Mouse (Mus musculus) spleen, postnatal 14 days (tissue): ENCODE results near the gene Chrna9.

ENCODE experiments used
- DNase-seq, 2 experiments: peaks; one replicate each; pipeline ENCODE4 v3.0.0; 2021 to 2022; ENCODE audit warnings: low spot score in 2 of 2

Gene Chrna9

DNA sequence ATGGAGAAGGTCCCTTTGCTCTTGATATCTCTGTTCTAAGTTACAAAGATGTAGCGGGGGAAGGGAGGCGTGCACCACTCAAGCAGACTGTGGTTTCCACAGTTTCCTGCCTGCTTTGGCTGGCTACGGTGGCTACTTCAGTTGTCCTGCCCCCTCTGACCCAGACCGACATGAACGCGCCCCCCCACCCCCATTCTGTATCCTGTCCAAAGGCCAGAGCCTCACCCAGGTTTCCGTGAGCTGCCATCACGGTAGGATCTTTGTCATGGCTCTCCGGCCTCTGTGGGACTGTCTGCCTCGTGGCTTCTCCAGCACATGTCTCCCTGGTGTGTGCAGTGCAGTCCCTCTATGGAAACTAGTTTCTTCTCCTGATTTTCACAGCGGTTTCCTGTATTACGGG lies 15.4 kb upstream of the Chrna9 start:
- DNase-seq, result no peak

DNA sequence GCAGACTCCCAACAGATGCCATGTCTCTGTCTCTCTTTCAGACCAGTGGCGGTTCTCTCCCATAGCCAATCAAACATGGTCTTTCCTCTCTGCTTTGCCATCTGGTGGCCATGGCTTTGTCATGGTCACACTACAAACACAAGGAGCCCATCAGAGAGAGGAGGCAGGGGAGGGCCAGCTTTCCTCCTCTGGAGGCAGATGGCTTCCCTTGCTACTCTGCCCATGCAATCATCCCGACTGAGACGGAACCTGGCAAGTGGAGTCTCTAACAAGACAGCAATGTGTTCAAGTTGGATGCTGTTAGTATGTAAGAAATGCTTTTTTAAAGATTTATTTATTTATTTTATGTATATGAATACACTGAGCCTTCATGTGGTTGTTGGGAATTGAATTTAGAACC lies 14.8 kb upstream of the Chrna9 start:
- DNase-seq, result no peak

DNA sequence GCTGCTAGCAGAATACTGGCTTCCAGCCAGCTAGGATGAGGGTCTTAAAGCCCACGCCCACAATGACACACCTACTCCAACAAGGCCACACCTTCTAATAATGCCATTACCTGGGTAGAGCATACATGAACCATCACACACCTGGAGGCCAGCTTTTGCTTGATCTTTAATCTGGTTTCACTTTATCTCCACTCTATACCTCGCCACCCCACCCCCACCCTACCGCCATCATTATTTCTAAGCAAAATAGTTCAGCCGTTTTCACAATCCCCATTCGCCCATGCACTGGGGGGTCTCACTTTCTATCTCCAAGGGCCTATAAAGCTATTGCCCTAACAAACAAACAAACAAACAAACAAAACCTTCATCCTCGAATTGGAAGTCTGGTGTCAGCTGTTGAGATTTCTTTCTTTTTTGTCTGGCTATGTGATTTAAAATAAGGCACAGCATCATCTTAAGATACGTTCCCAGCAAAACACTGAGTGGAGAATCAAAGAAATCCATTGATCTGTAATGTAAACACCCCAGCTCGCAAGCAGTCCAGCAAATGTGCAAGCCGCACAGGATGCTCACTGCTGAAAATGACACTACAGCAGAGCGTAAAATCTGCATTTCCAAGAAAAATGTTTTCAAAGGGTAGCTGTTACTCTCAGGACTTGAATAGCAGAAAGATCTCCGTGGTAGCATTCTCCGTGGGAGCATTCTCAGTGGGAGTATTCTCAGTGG lies 13.9 kb upstream of the Chrna9 start:
- DNase-seq, result no peak

GRCm38 (mm10) chr5:65921477-65922138 lies 13.1 kb upstream of the Chrna9 start:
- DNase-seq, result no peak

DNA sequence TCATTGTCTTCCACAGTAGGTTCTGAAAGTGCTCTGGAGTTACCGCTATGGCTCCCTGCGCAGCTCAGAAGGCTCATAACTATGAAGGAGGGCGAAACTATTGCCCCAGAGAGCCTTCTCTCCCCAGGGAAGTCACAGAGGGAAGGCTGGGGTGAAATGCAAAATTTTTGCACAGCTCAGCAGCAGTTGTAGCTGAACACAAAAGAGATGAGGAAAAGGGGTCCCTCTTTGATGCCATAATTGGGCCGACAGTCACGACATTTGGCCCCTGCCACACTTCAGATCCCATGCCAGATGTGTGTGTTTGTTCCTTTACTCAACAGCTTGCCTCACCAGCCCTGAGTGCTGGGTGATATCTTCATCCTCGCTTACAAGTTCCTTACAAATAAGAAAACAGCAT lies 8.1 kb upstream of the Chrna9 start:
- no peak for DNase-seq

DNA sequence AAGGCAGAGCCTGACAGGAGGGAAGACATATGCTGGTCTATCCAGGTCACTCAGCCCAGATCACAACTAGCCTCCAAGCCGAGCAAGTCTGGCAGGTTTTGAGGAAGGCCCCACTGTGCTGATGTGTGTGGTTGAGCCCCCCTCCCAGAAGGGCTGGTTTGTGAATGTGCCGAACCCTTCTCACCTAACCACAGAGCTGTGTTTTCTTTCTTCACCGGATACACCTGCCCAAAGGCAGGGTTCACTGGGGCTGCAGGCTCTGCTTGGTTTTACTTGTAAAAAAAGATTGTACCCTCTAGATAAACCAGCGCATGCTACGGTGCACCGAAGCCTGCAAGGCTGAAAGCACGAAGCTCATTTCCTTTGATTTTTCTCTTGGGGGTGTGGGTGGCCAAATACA lies 5.6 kb upstream of the Chrna9 start:
- peak; percentile 43 to 61 for DNase-seq

GRCm38 (mm10) chr5:65930171-65930570 lies 4.5 kb upstream of the Chrna9 start:
- no peak for DNase-seq

DNA sequence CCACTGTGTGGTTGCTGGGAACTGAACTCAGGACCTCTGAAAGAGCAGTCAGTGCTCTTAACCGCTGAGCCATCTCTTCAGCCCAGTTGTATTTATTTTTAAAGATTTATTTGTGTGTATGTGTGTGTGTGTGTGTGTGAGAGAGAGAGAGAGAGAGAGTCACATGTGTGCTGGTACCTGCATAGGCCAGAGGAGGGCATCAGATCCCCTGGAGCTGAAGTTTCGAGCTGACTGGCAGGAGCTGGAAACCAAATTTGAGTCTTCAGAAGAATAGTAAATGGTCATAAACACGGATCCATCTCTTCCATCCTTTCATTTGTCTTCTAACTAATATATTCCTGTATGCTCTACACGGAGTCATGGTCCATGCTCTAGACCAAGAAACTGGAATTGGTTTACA lies 1.5 kb upstream of the Chrna9 start:
- DNase-seq, result no peak

GRCm38 (mm10) chr5:65933764-65934163 lies 957 bp upstream of the Chrna9 start:
- no peak for DNase-seq

- no peak for DNase-seq
These were observed 2.4 kb downstream of the Chrna9 start for GRCm38 (mm10) chr5:65937011-65937726.

DNA sequence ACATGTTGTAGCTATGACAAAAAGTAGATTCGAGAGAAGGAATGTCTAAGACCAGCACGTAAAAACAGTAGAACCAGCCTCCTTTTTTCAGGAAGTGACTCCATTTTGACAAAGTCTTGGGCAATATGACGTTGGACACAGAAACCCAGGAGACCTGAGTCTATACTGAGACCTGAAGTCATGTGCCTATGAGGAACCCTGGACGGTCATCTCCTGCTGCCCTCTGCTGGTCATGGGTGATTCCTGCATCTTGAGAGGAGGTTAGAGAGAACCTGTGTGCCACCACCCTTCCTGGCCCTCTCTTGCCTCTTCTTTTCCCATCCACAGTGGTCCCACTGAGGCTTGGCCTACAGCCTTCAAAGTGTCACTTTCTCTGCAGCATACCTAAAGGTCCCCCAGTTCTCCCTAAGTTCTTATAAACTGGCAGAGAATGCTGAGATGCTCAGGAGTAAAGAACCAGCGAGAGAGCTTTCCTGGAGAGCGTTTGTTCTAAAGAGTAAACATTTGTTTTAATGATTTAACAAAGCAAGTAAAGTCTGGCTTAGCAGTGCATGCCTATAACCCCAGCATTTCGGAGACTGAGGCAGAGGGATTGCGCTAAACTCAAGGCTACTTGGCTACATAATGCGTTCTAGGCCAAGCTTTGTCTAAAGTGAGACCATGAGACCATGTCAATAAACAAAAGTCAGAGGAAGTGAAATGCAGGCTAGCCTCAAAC lies 3.4 kb downstream of the Chrna9 start:
- DNase-seq, result peak; percentile 72 to 88

DNA sequence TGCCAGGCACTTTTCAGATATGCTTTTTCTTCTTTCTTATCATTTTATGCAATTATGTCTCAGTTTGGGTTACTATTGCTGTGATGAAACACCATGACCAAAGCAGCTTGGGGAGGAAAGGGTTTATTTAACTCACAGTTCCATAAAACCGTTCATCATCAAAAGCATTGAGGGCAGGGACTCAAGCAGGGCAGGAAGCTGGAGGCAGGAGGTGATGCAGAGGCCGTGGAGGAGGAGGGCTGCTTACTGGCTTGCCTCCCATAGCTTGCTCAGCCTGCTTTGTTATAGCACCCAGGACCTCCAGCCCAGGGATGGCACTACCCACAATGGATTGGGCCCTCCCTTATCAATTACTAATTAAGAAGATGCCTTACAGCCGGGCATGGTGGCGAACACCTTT lies 6.4 kb downstream of the Chrna9 start:
- DNase-seq, result no peak

DNA sequence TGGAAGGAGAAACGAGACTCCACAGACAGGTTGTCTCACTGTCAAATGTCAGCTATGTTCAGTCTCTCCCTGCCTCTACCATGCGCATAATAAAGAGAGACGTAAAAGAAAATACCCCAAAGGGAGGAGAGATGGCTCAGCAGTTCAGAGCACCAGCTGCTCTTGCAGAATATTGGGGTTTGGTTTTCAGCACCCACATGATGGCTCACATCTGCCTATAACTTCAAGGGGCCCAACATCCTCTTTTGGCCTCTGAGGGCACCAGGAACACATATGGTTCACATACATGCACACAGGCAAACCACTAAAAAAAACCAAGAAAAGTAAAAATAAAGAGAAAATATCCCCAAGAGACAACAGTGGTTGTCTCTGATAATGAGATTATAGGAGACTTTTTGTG lies 15.1 kb downstream of the Chrna9 start:
- no peak for DNase-seq

DNA sequence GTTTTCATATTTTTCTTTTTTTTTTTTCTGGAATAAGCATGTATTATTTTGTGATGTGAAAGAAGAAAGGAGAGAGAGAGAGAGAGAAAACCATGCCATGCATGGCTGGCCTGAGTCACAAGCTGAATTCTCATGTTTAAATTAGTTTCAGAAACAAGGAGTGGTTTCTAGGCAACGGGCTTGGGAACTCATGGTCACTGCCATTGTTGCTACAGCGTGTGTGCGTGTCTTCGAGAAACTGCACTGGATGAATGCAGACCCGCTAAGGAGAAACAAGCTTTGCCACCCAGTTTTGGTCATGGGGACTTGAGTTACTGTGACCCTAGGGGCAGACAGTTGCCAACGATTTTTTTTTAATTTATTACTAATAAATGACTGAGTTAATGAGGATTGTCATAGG lies 15.5 kb downstream of the Chrna9 start:
- no peak for DNase-seq

- DNase-seq, result no peak
These were observed 16.2 kb downstream of the Chrna9 start for GRCm38 (mm10) chr5:65950679-65951512.

- peak in 1 of 2 experiments; percentile 44 for DNase-seq
These were observed 16.8 kb downstream of the Chrna9 start for GRCm38 (mm10) chr5:65951513-65951909.

DNA sequence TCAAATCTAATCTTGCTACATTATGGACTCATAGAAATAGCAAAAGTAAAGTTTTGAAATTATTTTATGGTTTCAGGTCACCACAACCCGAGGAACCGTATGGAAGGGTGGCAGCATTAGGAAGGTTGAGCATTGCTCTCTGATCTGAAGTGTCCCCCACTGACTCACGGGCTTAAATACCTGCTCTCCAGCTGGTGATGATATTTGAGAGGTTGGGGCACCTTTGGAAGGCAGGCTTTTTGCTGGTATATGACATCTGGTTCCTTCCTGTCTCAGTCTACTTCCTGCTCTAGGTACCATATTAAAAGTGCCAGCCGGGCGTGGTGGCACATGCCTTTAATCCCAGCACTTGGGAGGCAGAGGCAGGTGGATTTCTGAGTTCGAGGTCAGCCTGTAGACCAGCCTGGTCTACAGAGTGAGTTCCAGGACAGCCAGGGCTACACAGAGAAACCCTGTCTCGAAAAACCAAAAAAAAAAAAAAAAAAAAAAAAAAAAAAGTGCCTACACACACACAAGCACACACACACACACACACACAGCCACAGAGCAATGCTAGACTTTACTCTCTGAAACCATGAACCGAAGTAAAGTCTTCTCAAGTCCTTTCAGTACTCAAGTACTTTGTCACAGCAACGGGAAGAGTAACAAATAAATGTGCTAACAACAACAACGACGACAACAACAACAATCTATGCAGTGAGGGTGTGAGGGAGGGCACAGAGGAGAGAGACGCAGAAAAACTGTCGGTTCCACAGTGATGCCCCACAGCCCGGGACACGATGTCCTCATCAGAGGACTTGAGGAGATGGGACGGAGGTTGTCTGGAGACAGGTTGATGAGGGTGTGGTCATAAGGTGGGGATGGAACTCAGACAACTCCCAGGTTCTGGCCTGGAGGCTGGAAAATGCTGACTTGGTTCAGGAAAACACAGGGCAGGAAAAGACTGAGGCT lies 19.7 kb downstream of the Chrna9 start:
- no peak for DNase-seq

- DNase-seq, result peak; percentile 76 to 85
These were observed 20.8 kb downstream of the Chrna9 start for GRCm38 (mm10) chr5:65955343-65956143.
